Mouse (Mus musculus) forebrain, embryonic 11.5 days (tissue): ENCODE data around the gene Hddc3. TPM values are rescaled to one million over a fixed set of nuclear protein-coding genes. Genes with fewer than 3 reads are reported as not detected.

Source experiments
- ATAC-seq: fragments of 200-750 bp; cut with Nextera tagmentation; replicated peaks from 2 replicates; pipeline ENCODE4 v1.8.0; 2017; ENCODE audit warnings: moderate TSS enrichment; ENCODE audit not compliant: low FRiP score
- DNase-seq: peaks from one replicate; pipeline ENCODE4 v3.0.0-alpha.2; 2017; ENCODE audit warnings: low spot score
- H3K27ac ChIP-seq: fragments of 300-500 bp; sonication (generic); 2 replicates; pipeline ENCODE4 v1.5.1; 2014; ENCODE audit warnings: low read depth, low read length
- H3K27me3 ChIP-seq: fragments of 300-500 bp; sonication (generic); 2 replicates; pipeline ENCODE4 v1.6.1; 2014; ENCODE audit warnings: mild to moderate bottlenecking, low read length, mixed read lengths; ENCODE audit not compliant: control insufficient read depth, insufficient read depth
- H3K36me3 ChIP-seq: fragments of 300-500 bp; sonication (generic); 2 replicates; pipeline ENCODE4 v1.6.1; 2014; ENCODE audit warnings: mild to moderate bottlenecking, low read length, moderate library complexity, mixed read lengths; ENCODE audit not compliant: control insufficient read depth, insufficient read depth
- H3K4me1 ChIP-seq: fragments of 300-500 bp; sonication (generic); replicated peaks from 2 replicates; pipeline ENCODE4 v1.6.1; 2014; ENCODE audit warnings: low read length, mixed read lengths; ENCODE audit not compliant: control insufficient read depth, insufficient read depth
- H3K4me2 ChIP-seq: fragments of 300-500 bp; sonication (generic); 2 replicates; pipeline ENCODE4 v1.6.1; 2014; ENCODE audit warnings: low read depth, mild to moderate bottlenecking, low read length, moderate library complexity, mixed read lengths; ENCODE audit not compliant: severe bottlenecking
- H3K4me3 ChIP-seq: fragments of 300-500 bp; sonication (generic); 2 replicates; pipeline ENCODE4 v1.5.1; 2014; ENCODE audit warnings: low read depth, low read length
- H3K9ac ChIP-seq: fragments of 300-500 bp; sonication (generic); 2 replicates; pipeline ENCODE4 v1.6.1; 2014; ENCODE audit warnings: low read length
- H3K9me3 ChIP-seq: fragments of 300-500 bp; sonication (generic); 2 replicates; pipeline ENCODE4 v1.6.1; 2016; ENCODE audit warnings: low read length, mixed read lengths; ENCODE audit not compliant: control insufficient read depth
- WGBS: fragments of 180-500 bp; shearing (Covaris S2); extraction: QIAGEN DNeasy Blood & Tissue Kit; methylation state at CpG from one replicate; pipeline ENCODE4 v1.1.7; 2014; 5-methylcytosine and 5-hydroxymethylcytosine counted together
- polyA plus RNA-seq: library from polyadenylated mRNA; unstranded; fragments of >200 nt; fragmentation: Nextera tagmentation; extraction: Ambion mirVana; gene quantifications from 2 replicates; pipeline ENCODE4 v1.2.1, GENCODE M21; 2014

Gene Hddc3
- polyA plus RNA-seq, 1 experiment from 2014 or later, result 23.8 TPM

- Histone ChIP-seq H3K4me1 (peaks cover 10% of the 10 kb centered on the region; the same call in 1 of the 2 replicates), H3K4me2 (no peak overlapping the region), H3K27ac (no peak overlapping the region), H3K9me3 (no peaks in the 10 kb centered on the region), H3K4me3 (no peak overlapping the region), H3K27me3 (no peaks in the 10 kb centered on the region), H3K9ac (no peak overlapping the region), H3K36me3 (no peaks in the 10 kb centered on the region)
- DNase-seq (no peak), ATAC-seq (no peak)
- 89% methylated on average over 12 of the region's 12 CpGs for WGBS
These were observed 30.9 kb downstream of the Hddc3 start for GRCm38 (mm10) chr7:80373850-80374249.

GRCm38 (mm10) chr7:80374280-80374679 lies 31.4 kb downstream of the Hddc3 start:
- H3K27me3 ChIP-seq, result no peaks in the 10 kb centered on the region
- H3K36me3 ChIP-seq, result no peaks in the 10 kb centered on the region
- 60% methylated on average over 3 of the region's 3 CpGs for WGBS
- H3K4me1 ChIP-seq, result peaks cover 10% of the 10 kb centered on the region; the same call in 1 of the 2 replicates
- H3K4me2 ChIP-seq, result no peak overlapping the region
- no peak overlapping the region for H3K4me3 ChIP-seq
- DNase-seq, result no peak
- no peaks in the 10 kb centered on the region for H3K9me3 ChIP-seq
- H3K9ac ChIP-seq, result no peak overlapping the region
- no peak for ATAC-seq
- H3K27ac ChIP-seq, result no peak overlapping the region

DNA sequence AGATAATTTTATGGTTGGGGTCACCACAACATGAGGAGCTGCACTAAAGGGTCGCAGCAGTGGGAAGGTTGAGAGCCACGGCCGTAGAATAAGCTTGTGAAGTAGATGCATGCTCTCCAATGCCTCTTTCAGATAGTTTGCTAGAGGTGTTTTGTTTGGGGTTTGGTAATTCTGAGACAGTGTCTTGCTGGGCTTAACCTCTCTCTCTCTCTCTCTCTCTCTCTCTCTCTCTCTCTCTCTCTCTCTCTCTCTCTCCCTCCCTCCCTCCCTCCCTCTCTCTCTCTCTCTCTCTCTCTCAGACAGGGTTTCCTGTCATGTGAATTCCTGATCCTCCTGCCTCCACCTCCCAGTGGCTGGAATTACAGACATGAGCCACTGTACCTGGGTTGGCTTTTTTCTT lies 31.8 kb downstream of the Hddc3 start:
- DNase-seq (no peak), ATAC-seq (no peak)
- WGBS, result 90% methylated on average over 3 of the region's 3 CpGs

DNA sequence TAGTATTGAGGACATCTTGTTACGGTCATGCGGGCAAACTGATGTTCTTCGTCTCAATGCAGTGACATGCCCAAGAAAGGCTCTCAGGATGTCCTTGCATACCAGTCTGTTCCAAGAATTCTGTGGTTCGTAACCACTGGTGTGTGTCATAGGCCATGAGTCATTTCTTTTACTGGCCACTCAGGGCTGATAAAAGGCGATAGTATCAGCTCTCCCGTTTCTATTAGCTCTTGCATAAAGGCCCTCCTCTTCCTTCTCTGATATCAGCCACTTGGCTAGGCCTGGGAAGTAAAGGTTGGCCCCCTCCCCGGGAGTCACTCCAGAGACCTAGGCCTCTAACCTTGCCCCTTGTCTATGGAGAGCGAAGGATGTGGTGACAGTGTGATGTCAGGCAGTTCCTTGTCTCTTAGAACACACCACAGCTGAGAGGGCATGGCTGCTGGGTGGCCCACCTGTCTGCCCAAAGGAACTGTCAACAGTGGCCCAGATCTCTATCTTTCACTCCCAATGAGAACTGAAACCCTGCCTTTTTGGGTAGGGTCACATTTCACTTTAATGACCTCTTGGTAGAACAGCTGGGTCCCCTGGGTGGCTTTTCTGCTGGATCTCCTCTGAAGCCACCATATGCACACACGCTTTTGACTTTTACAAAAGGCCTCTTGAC lies 32.6 kb downstream of the Hddc3 start:
- Histone ChIP-seq H3K9ac (no peak overlapping the region), H3K27me3 (no peaks in the 10 kb centered on the region), H3K4me2 (no peak overlapping the region), H3K27ac (no peak overlapping the region), H3K4me1 (0 out of 2 replicates have a peak, but pooled peaks cover 1% of the 10 kb centered on the region), H3K9me3 (no peaks in the 10 kb centered on the region), H3K36me3 (no peaks in the 10 kb centered on the region), H3K4me3 (no peak overlapping the region)
- DNase-seq, result no peak
- WGBS, result 89% methylated on average over 9 of the region's 9 CpGs
- ATAC-seq, result no peak

More for the DNA sequence above, 31.8 kb downstream of the Hddc3 start:
- no peak overlapping the region for H3K4me3 ChIP-seq
- no peaks in the 10 kb centered on the region for H3K9me3 ChIP-seq
- H3K27me3 ChIP-seq, result no peaks in the 10 kb centered on the region
- H3K27ac ChIP-seq, result no peak overlapping the region
- H3K4me2 ChIP-seq, result no peak overlapping the region
- no peaks in the 10 kb centered on the region for H3K36me3 ChIP-seq
- peaks cover 6% of the 10 kb centered on the region; the same call in 1 of the 2 replicates for H3K4me1 ChIP-seq
- no peak overlapping the region for H3K9ac ChIP-seq

- H3K27ac ChIP-seq, result no peak overlapping the region
- ATAC-seq, result no peak
- 0 out of 2 replicates have a peak, but pooled peaks cover 1% of the 10 kb centered on the region for H3K4me1 ChIP-seq
- 83% methylated on average over 10 of the region's 10 CpGs for WGBS
- no peak overlapping the region for H3K4me3 ChIP-seq
- DNase-seq, result no peak
- no peaks in the 10 kb centered on the region for H3K27me3 ChIP-seq
- no peaks in the 10 kb centered on the region for H3K36me3 ChIP-seq
- H3K4me2 ChIP-seq, result no peak overlapping the region
- no peak overlapping the region for H3K9ac ChIP-seq
- H3K9me3 ChIP-seq, result no peaks in the 10 kb centered on the region
These were observed 33.3 kb downstream of the Hddc3 start for GRCm38 (mm10) chr7:80376192-80376591.

GRCm38 (mm10) chr7:80377471-80377870 lies 34.6 kb downstream of the Hddc3 start:
- DNase-seq, result peak; percentile 79
- H3K9me3 ChIP-seq, result no peaks in the 10 kb centered on the region
- no peak overlapping the region for H3K4me3 ChIP-seq
- H3K36me3 ChIP-seq, result no peaks in the 10 kb centered on the region
- H3K4me2 ChIP-seq, result no peak overlapping the region
- H3K27ac ChIP-seq, result no peak overlapping the region
- WGBS, result 37% methylated on average over 6 of the region's 6 CpGs
- no peak for ATAC-seq
- no peak overlapping the region for H3K9ac ChIP-seq
- H3K27me3 ChIP-seq, result no peaks in the 10 kb centered on the region
- no peaks in the 10 kb centered on the region for H3K4me1 ChIP-seq

GRCm38 (mm10) chr7:80379531-80379930 lies 36.6 kb downstream of the Hddc3 start:
- no peaks in the 10 kb centered on the region for H3K4me1 ChIP-seq
- peak; percentile 73 for DNase-seq

GRCm38 (mm10) chr7:80382919-80383318 lies 40.0 kb downstream of the Hddc3 start:
- ATAC-seq, result no peak
- H3K27me3 ChIP-seq, result peaks cover 9% of the 10 kb centered on the region; the same call in 1 of the 2 replicates

More at GRCm38 (mm10) chr7:80379531-80379930, 36.6 kb downstream of the Hddc3 start:
- H3K9ac ChIP-seq, result no peak overlapping the region
- WGBS, result 68% methylated on average over 13 of the region's 13 CpGs
- H3K9me3 ChIP-seq, result no peaks in the 10 kb centered on the region
- H3K27ac ChIP-seq, result no peak overlapping the region
- no peak overlapping the region for H3K4me2 ChIP-seq
- no peaks in the 10 kb centered on the region for H3K36me3 ChIP-seq
- ATAC-seq, result no peak
- no peaks in the 10 kb centered on the region for H3K27me3 ChIP-seq
- H3K4me3 ChIP-seq, result no peak overlapping the region

More at GRCm38 (mm10) chr7:80382919-80383318, 40.0 kb downstream of the Hddc3 start:
- H3K4me1 ChIP-seq, result peaks cover 10% of the 10 kb centered on the region
- no peaks in the 10 kb centered on the region for H3K36me3 ChIP-seq
- 72% methylated on average over 11 of the region's 11 CpGs for WGBS
- no peak overlapping the region for H3K4me3 ChIP-seq
- H3K9ac ChIP-seq, result no peak overlapping the region
- H3K9me3 ChIP-seq, result no peaks in the 10 kb centered on the region
- no peak overlapping the region for H3K27ac ChIP-seq
- DNase-seq, result no peak
- H3K4me2 ChIP-seq, result no peak overlapping the region
